Mouse (Mus musculus): ENCODE measurements at regions not wholly inside any gene's neighbourhood (a gene's known extent, or its start where the extent isn't known, plus 50 kb on each side); places are given as distances from the start of the nearest gene placed in this dataset.

- TF ChIP-seq MYOD1 (IDR thresholded peaks at IDR 0.05; ENCODE audit: control insufficient read depth in 1 of 3, insufficient read length in 2 of 3, low read depth in 2 of 3) (no peak), MYOG (IDR thresholded peaks at IDR 0.05; ENCODE audit: control insufficient read depth in 1 of 3, insufficient read depth in 1 of 3, insufficient read length in 2 of 3, low read depth in 2 of 3) (no peak), POLR2A (IDR thresholded peaks at IDR 0.05; ENCODE audit: insufficient read length, low read depth) (no peak)
Measured at GRCm38 (mm10) chr9:67616207-67616606, 56.7 kb upstream of the Tln2 start.
